Mouse (Mus musculus): ENCODE data around the gene Rfng. TPM values are rescaled to one million over a fixed set of nuclear protein-coding genes. Genes with fewer than 3 reads are reported as not detected.

Rfng gene
- total and polyA plus RNA-seq, 3 experiments, result 12.7 to 40.7 TPM; not detected in 1

DNA sequence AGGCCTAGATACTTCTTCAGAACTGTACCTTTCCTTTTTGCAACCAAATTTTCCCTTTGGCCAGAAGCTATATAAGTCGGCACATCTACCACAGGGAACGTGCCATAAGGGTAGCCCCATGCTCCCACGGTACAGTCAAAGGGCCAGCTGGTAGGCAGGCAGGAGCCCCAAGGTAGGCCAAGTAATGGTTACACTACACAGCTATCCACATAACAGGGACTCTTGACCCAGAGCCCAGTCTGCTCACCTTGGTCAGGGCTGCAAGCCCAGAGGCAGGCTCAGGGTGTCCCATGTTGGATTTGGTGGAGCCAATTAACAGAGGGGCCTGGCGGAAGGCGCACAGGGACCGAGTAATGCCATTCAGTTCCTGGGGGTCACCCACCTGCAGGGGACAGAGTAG is 35.5 kb upstream of the Rfng start:
- DNase-seq (ENCODE audit: low read depth, low spot score), result no peak
- H3K27ac ChIP-seq (ENCODE audit: control insufficient read depth, low read depth, low read length), result no peak overlapping the region
- peaks cover 12 to 26% of the 10 kb centered on the region in 2 experiments for H3K36me3 ChIP-seq (ENCODE audit: control insufficient read depth in 1 of 2, insufficient read depth in 2 of 2, low read length in 2 of 2)
- H3K27me3 ChIP-seq (ENCODE audit: control insufficient read depth in 1 of 2, insufficient read depth in 2 of 2, low read length in 2 of 2), result no peaks in the 10 kb centered on the region
- no peaks in the 10 kb centered on the region for H3K9me3 ChIP-seq (replicated peaks; ENCODE audit: insufficient read depth, low read length)
- peaks cover 0 to 17% of the 10 kb centered on the region in 2 experiments; a peak in 3 of 4 replicates for H3K4me1 ChIP-seq (ENCODE audit: control insufficient read depth in 1 of 2, insufficient read depth in 2 of 2, low read length in 2 of 2)
- H3K79me2 ChIP-seq (ENCODE audit: control insufficient read depth, insufficient read depth, low read length, poor library complexity), result peaks cover 47% of the 10 kb centered on the region
- H3K4me3 ChIP-seq (ENCODE audit: control insufficient read depth in 1 of 2, insufficient read depth in 1 of 2, low read depth in 2 of 2, low read length in 2 of 2), result no peak overlapping the region
- no peak for TF ChIP-seq MEF2A (IDR thresholded peaks at IDR 0.05; ENCODE audit: extremely low read depth, insufficient replicate concordance, low read depth, low read length, poor library complexity, severe bottlenecking)
- no peak overlapping the region for H3K9ac ChIP-seq (ENCODE audit: control insufficient read depth, low read depth, low read length, poor library complexity, severe bottlenecking)

DNA sequence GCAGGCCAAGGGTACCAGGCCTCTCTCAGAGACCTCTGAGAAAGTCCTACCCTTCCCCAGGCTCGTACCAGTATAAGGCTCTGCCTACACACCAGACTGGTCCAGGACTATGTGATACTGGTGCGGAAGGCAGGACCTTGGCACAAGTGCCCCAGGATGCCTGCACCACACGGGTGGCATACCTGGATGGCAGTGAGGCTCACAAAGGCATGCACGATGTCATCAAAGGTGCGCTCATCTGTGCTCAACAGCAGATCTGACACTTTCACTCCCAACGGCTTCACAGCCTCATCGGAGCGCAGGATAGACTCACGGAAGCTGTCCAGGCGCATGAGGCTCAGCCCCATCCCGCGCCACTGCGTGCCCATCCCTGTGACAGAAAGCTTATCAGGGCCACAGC is 34.2 kb upstream of the Rfng start:
- Histone ChIP-seq H3K9me3 (replicated peaks; ENCODE audit: insufficient read depth, low read length) (no peaks in the 10 kb centered on the region), H3K4me3 (ENCODE audit: control insufficient read depth in 1 of 2, insufficient read depth in 1 of 2, low read depth in 2 of 2, low read length in 2 of 2) (no peak overlapping the region), H3K36me3 (ENCODE audit: control insufficient read depth in 1 of 2, insufficient read depth in 2 of 2, low read length in 2 of 2) (peaks cover 12 to 29% of the 10 kb centered on the region in 2 experiments), H3K79me2 (ENCODE audit: control insufficient read depth, insufficient read depth, low read length, poor library complexity) (peaks cover 38% of the 10 kb centered on the region), H3K4me1 (ENCODE audit: control insufficient read depth in 1 of 2, insufficient read depth in 2 of 2, low read length in 2 of 2) (peaks cover 0 to 17% of the 10 kb centered on the region in 2 experiments; a peak in 3 of 4 replicates), H3K27ac (ENCODE audit: control insufficient read depth, low read depth, low read length) (no peak overlapping the region), H3K9ac (ENCODE audit: control insufficient read depth, low read depth, low read length, poor library complexity, severe bottlenecking) (no peak overlapping the region), H3K27me3 (ENCODE audit: control insufficient read depth in 1 of 2, insufficient read depth in 2 of 2, low read length in 2 of 2) (no peaks in the 10 kb centered on the region)
- no peak for DNase-seq (ENCODE audit: low read depth, low spot score)
- TF ChIP-seq NRF1 (IDR thresholded peaks at IDR 0.05; ENCODE audit: insufficient read depth, low read depth, low read length, poor library complexity, severe bottlenecking), result no peak
- no peak for TF ChIP-seq MYB (IDR thresholded peaks at IDR 0.05; ENCODE audit: low read depth, low read length)
- TF ChIP-seq SMC3 (IDR thresholded peaks at IDR 0.05; ENCODE audit: low read depth, low read length), result no peak
- TF ChIP-seq ZMIZ1 (IDR thresholded peaks at IDR 0.05; ENCODE audit: low read depth, low read length), result no peak
- TF ChIP-seq CTCF (IDR thresholded peaks at IDR 0.05 in 2 of 3, conservative IDR thresholded peaks at IDR 0.05 in 1 of 3; ENCODE audit: control insufficient read depth in 1 of 3, insufficient read depth in 1 of 3, low read depth in 2 of 3, low read length in 3 of 3, poor library complexity in 1 of 3, severe bottlenecking in 1 of 3), result no peak
- TF ChIP-seq POLR2A (IDR thresholded peaks at IDR 0.05; ENCODE audit: control insufficient read depth in 1 of 2, insufficient read depth in 1 of 2, low read depth in 1 of 2, low read length in 2 of 2, poor library complexity in 1 of 2), result no peak
- no peak for TF ChIP-seq MAFK (IDR thresholded peaks at IDR 0.05; ENCODE audit: borderline replicate concordance, low read depth, low read length)
- no peak for TF ChIP-seq POLR2AphosphoS5 (IDR thresholded peaks at IDR 0.05; ENCODE audit: borderline replicate concordance, low read depth, low read length)
- TF ChIP-seq ZC3H11A (IDR thresholded peaks at IDR 0.05; ENCODE audit: low read depth, low read length), result no peak
- no peak for TF ChIP-seq JUND (IDR thresholded peaks at IDR 0.05; ENCODE audit: low read depth, low read length)
- no peak for TF ChIP-seq ELF1 (IDR thresholded peaks at IDR 0.05; ENCODE audit: low read depth, low read length)
- no peak for TF ChIP-seq USF1 (IDR thresholded peaks at IDR 0.05; ENCODE audit: low read depth, low read length)
- TF ChIP-seq CHD2 (IDR thresholded peaks at IDR 0.05; ENCODE audit: low read length), result no peak
- no peak for TF ChIP-seq UBTF (IDR thresholded peaks at IDR 0.05; ENCODE audit: borderline replicate concordance, insufficient read depth, low read depth, low read length)
- TF ChIP-seq ETS1 (IDR thresholded peaks at IDR 0.05; ENCODE audit: low read depth, low read length), result no peak
